Mouse (Mus musculus) embryo, embryonic 10.5 days (tissue): Measurements from ENCODE around the gene Acbd7.

Experiments used
- DNase-seq: peaks from one replicate; pipeline ENCODE4 v3.0.0-alpha.2; 2015; ENCODE audit warnings: low spot score

Gene Acbd7

DNA sequence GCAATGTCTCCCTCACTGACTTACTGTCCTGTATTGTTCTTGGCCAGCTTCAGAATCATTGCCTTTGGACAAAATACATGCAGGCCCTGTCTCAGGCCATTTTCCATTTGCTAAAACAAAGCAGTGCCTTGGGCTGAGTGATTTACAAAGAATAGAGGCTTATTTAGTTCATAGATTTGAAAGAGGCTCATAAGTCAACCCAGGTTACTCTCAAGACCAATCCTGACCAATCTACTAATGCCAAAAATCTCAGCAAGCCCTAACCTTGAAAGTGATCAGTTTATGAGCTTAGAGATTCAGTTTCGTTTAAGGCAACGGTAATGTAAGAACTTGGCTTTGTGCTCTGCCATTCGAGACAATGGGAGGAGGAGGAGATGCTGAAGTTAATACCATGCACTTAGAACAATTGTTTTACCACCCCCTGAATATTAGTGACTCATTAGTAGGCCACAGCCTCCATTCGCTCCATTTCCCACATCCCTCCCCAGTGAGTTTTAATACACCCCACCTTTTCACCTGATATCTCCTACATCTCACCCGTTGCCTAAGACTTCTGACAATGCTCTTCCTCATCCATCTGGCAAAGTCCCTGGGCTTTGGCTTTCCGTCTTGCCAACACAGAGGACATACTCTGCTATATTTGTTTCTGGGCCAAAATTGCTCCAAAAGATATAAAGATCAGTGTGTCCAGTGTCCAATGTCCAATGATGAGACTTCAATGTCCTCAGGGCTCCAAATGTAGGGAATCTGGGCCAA, 51.3 kb downstream of the Acbd7 start:
- no peak for DNase-seq
